Mouse (Mus musculus): ENCODE results near the gene Fbxo22. TPM values are rescaled to one million over a fixed set of nuclear protein-coding genes. Genes with fewer than 3 reads are reported as not detected.
"Not testable (repeated sequence)": the region's sequence is repeated elsewhere in the genome, so short reads cannot be mapped to it uniquely, and the experiment has no call there.

Gene Fbxo22
- polyA plus RNA-seq, 1 experiment from 2014 or later, result 57.5 TPM

DNA sequence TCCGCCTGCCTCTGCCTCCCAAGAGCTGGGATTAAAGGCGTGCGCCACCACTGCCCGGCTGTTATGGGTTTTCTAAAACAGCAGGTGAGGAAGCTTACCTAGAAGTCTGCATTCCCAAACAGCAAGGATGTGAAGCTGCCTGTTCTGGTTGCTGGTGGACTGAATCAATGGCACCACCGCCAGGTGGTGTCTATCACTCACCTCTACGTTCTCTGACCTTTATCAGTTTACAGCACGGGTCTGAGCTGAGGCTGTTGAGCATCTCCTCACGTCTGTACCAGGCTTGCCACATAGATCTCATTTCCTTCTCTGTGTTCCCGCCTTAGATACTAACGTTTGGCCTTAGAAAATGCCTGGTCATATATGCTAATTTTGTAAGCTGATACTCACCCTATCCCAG lies 20.3 kb downstream of the Fbxo22 start:
- no peaks in the 10 kb centered on the region for H3K27me3 ChIP-seq (replicated peaks; ENCODE audit: control insufficient read depth, insufficient read depth, low read length)
- DNase-seq (ENCODE audit: low spot score), result no peak
- WGBS, result 61% methylated on average over 10 of the region's 10 CpGs
- H3K4me1 ChIP-seq (replicated peaks; ENCODE audit: control insufficient read depth, insufficient read depth, low read length), result no peaks in the 10 kb centered on the region
- H3K4me3 ChIP-seq (ENCODE audit: low read depth, low read length), result no peak overlapping the region
- ATAC-seq (replicated peaks; ENCODE audit: low FRiP score, low TSS enrichment, low read depth), result no peak
- no peak overlapping the region for H3K4me2 ChIP-seq (ENCODE audit: low read length)
- peaks cover 11% of the 10 kb centered on the region for H3K36me3 ChIP-seq (ENCODE audit: control insufficient read depth, insufficient read depth, low read length)
- H3K27ac ChIP-seq (ENCODE audit: low read depth), result no peak overlapping the region
- H3K9ac ChIP-seq (ENCODE audit: low read length), result no peak overlapping the region
- no peaks in the 10 kb centered on the region for H3K9me3 ChIP-seq (ENCODE audit: control insufficient read depth, low read length)

DNA sequence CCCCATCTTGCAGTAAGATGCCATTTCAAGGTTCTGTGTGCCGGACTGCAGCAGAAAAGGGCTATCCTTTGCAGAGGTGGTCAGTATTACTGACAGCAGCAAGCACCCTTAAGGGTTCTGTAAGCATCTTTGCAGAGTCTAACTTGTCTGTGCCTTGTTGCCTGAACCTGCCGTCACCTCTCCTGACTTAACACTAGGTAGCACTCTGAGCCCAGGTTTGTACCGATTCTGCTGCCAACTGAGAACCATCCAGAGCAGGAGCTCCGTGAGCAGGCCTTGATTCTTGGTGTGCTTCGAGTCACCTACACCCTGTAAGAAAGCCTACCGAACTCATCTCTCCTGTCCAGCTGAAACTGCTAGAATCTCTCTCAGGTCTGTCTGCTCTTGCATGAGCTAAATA lies 22.8 kb downstream of the Fbxo22 start:
- H3K9ac ChIP-seq (ENCODE audit: low read length), result no peak overlapping the region
- H3K4me2 ChIP-seq (ENCODE audit: low read length), result no peak overlapping the region
- H3K9me3 ChIP-seq (ENCODE audit: control insufficient read depth, low read length), result no peaks in the 10 kb centered on the region
- H3K27me3 ChIP-seq (replicated peaks; ENCODE audit: control insufficient read depth, insufficient read depth, low read length), result no peaks in the 10 kb centered on the region
- no peak overlapping the region for H3K4me3 ChIP-seq (ENCODE audit: low read depth, low read length)
- ATAC-seq (replicated peaks; ENCODE audit: low FRiP score, low TSS enrichment, low read depth), result no peak
- no peak for DNase-seq (ENCODE audit: low spot score)
- no peak overlapping the region for H3K27ac ChIP-seq (ENCODE audit: low read depth)
- H3K4me1 ChIP-seq (replicated peaks; ENCODE audit: control insufficient read depth, insufficient read depth, low read length), result no peaks in the 10 kb centered on the region
- 60% methylated on average over 6 of the region's 6 CpGs for WGBS
- H3K36me3 ChIP-seq (ENCODE audit: control insufficient read depth, insufficient read depth, low read length), result no peaks in the 10 kb centered on the region

DNA sequence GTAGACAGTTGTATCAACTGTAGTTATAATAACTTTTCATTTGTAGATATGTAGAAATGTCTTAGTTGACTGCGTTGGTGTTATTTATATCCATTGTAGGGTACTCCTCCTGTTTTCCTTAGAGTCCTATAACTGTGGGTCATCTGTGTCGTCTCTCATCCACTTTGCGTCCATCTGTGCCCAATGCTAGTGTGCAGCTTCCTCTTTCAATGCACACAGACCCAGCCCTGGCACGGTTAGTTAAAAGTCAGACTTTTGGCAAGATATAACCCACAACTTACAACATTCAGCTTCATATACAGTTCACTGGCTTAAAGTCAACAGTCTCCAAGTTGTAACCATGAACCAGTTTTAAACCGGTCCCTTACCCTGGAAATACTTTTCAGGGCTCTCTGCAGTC lies 23.4 kb downstream of the Fbxo22 start:
- ATAC-seq (replicated peaks; ENCODE audit: low FRiP score, low TSS enrichment, low read depth) (no peak), DNase-seq (ENCODE audit: low spot score) (no peak)
- Histone ChIP-seq H3K4me3 (ENCODE audit: low read depth, low read length) (no peak overlapping the region), H3K4me2 (ENCODE audit: low read length) (no peak overlapping the region), H3K9ac (ENCODE audit: low read length) (no peak overlapping the region), H3K4me1 (replicated peaks; ENCODE audit: control insufficient read depth, insufficient read depth, low read length) (no peaks in the 10 kb centered on the region), H3K27me3 (replicated peaks; ENCODE audit: control insufficient read depth, insufficient read depth, low read length) (no peaks in the 10 kb centered on the region), H3K36me3 (ENCODE audit: control insufficient read depth, insufficient read depth, low read length) (no peaks in the 10 kb centered on the region), H3K27ac (ENCODE audit: low read depth) (no peak overlapping the region), H3K9me3 (ENCODE audit: control insufficient read depth, low read length) (no peaks in the 10 kb centered on the region)
- 92% methylated on average over 5 of the region's 5 CpGs for WGBS

DNA sequence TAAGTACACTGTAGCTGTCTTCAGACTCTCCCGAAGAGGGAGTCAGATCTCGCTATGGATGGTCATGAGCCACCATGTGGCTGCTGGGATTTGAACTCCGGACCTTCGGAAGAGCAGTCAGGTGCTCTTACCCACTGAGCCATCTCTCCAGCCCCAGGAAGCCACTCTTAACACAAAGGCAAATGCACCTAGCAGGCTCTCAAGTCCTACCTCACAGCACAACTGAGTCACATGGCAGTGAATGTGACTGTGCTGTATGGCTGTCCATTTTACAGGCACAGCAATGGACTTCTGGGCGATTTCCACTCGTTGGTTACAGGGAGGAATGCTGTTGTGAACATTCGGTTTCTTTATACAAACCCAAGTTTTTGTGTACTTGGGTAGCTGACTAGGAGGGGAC lies 23.9 kb downstream of the Fbxo22 start:
- no peak overlapping the region for H3K4me3 ChIP-seq (ENCODE audit: low read depth, low read length)
- 90% methylated on average over 7 of the region's 7 CpGs for WGBS
- H3K27ac ChIP-seq (ENCODE audit: low read depth), result no peak overlapping the region
- no peaks in the 10 kb centered on the region for H3K27me3 ChIP-seq (replicated peaks; ENCODE audit: control insufficient read depth, insufficient read depth, low read length)
- H3K9ac ChIP-seq (ENCODE audit: low read length), result no peak overlapping the region
- no peaks in the 10 kb centered on the region for H3K4me1 ChIP-seq (replicated peaks; ENCODE audit: control insufficient read depth, insufficient read depth, low read length)
- DNase-seq (ENCODE audit: low spot score), result no peak
- no peaks in the 10 kb centered on the region for H3K36me3 ChIP-seq (ENCODE audit: control insufficient read depth, insufficient read depth, low read length)
- ATAC-seq (replicated peaks; ENCODE audit: low FRiP score, low TSS enrichment, low read depth), result no peak
- H3K9me3 ChIP-seq (ENCODE audit: control insufficient read depth, low read length), result no peaks in the 10 kb centered on the region
- H3K4me2 ChIP-seq (ENCODE audit: low read length), result no peak overlapping the region

DNA sequence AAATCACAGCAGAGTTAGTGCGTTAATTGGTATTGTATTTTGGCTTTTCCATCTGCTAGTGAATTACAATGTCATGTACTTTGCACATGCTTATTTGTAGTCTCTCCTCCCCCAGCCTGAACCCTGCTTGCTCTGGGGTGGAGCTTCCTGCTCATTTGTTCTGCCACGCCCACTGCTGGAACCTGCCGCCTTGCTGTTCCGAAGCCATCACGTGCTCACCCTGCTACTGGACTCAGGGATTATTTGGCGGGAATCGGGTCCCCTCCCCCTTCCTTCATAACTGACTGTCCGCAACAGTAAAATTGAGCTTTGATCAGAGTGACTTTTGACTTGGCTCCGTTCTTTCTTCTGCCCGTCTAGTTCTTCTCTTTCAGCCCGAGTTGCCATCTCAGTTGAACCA lies 24.4 kb downstream of the Fbxo22 start:
- not testable (repeated sequence) for H3K36me3 ChIP-seq (ENCODE audit: control insufficient read depth, insufficient read depth, low read length); H3K4me1 ChIP-seq (replicated peaks; ENCODE audit: control insufficient read depth, insufficient read depth, low read length); H3K9ac ChIP-seq (ENCODE audit: low read length); H3K4me3 ChIP-seq (ENCODE audit: low read depth, low read length); H3K27me3 ChIP-seq (replicated peaks; ENCODE audit: control insufficient read depth, insufficient read depth, low read length); H3K4me2 ChIP-seq (ENCODE audit: low read length); H3K9me3 ChIP-seq (ENCODE audit: control insufficient read depth, low read length); DNase-seq (ENCODE audit: low spot score); ATAC-seq (replicated peaks; ENCODE audit: low FRiP score, low TSS enrichment, low read depth); H3K27ac ChIP-seq (ENCODE audit: low read depth)
- WGBS, result 71% methylated on average over 11 of the region's 11 CpGs

DNA sequence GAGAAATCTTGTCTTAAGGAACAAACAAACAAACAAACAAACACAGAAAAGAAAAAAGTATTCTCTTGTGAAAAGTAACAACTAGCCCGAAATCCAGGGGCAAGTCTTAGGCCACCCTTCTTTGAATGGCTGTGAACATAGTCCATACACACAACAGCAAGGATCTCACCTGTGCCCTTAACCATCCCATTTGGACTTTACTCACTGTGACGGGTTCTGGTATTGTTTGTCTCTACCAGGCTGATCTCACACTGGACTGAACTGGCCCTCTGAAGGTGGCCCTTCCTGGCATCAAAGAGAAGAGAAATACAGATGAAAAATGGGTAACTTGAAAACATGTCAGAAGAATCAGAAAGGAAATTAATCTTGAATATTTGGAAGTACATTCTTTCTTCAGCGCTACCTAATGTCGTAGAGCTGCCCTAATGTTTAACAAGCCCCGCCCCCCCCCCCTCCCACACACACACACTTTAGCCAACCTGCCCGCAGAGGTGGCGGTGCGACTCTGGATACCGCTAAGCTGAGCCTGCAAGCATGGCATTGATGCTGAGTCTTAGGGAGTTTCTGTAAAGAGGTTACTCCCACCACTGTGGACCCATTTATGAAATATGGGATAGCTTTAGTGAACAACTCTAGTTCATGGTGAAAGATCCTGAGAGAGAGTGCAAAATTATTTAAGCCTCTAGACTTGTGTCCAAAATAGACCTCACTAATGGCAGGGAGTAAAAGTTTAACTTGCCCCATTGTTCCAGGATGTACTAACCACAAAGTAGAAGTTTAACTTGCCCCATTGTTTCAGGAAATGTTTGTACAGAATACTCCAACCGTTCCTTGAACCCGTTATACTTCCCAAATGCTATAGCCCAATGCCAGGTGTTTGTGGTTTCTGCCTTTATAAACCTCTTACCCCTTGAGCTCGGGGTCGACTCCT lies 27.8 kb downstream of the Fbxo22 start:
- Histone ChIP-seq H3K36me3 (ENCODE audit: control insufficient read depth, insufficient read depth, low read length) (no peaks in the 10 kb centered on the region), H3K4me3 (ENCODE audit: low read depth, low read length) (no peak overlapping the region), H3K9ac (ENCODE audit: low read length) (no peak overlapping the region), H3K27me3 (replicated peaks; ENCODE audit: control insufficient read depth, insufficient read depth, low read length) (no peaks in the 10 kb centered on the region), H3K27ac (ENCODE audit: low read depth) (no peak overlapping the region), H3K4me2 (ENCODE audit: low read length) (no peak overlapping the region), H3K4me1 (replicated peaks; ENCODE audit: control insufficient read depth, insufficient read depth, low read length) (no peaks in the 10 kb centered on the region), H3K9me3 (ENCODE audit: control insufficient read depth, low read length) (no peaks in the 10 kb centered on the region)
- WGBS, result 68% methylated on average over 13 of the region's 13 CpGs
- no peak for ATAC-seq (replicated peaks; ENCODE audit: low FRiP score, low TSS enrichment, low read depth)
- no peak for DNase-seq (ENCODE audit: low spot score)

DNA sequence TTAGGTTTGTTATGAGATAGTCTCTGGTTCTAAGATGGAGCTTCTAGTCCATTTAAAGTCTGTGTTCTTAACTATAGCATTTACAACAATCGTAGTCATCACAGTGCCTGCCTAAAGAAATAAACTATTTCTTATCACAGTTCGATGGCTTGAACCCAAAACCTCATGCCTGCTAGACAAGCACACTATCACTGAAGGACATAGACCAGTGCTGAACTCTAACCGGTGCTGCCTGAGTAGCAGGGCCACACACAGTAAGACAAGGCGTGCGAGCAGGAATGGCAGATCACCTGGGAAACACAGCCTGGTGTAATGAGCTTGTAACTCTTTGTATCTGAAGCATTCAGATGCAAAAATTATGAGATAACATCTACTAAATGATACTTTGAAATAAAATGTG lies 32.1 kb downstream of the Fbxo22 start:
- no peak overlapping the region for H3K4me2 ChIP-seq (ENCODE audit: low read length)
- no peaks in the 10 kb centered on the region for H3K36me3 ChIP-seq (ENCODE audit: control insufficient read depth, insufficient read depth, low read length)
- 87% methylated on average over 5 of the region's 5 CpGs for WGBS
- no peak overlapping the region for H3K9ac ChIP-seq (ENCODE audit: low read length)
- H3K27me3 ChIP-seq (replicated peaks; ENCODE audit: control insufficient read depth, insufficient read depth, low read length), result no peaks in the 10 kb centered on the region
- peak; percentile 3 for DNase-seq (ENCODE audit: low spot score)
- no peak for ATAC-seq (replicated peaks; ENCODE audit: low FRiP score, low TSS enrichment, low read depth)
- H3K4me3 ChIP-seq (ENCODE audit: low read depth, low read length), result no peak overlapping the region
- no peaks in the 10 kb centered on the region for H3K9me3 ChIP-seq (ENCODE audit: control insufficient read depth, low read length)
- no peaks in the 10 kb centered on the region for H3K4me1 ChIP-seq (replicated peaks; ENCODE audit: control insufficient read depth, insufficient read depth, low read length)
- H3K27ac ChIP-seq (ENCODE audit: low read depth), result no peak overlapping the region

DNA sequence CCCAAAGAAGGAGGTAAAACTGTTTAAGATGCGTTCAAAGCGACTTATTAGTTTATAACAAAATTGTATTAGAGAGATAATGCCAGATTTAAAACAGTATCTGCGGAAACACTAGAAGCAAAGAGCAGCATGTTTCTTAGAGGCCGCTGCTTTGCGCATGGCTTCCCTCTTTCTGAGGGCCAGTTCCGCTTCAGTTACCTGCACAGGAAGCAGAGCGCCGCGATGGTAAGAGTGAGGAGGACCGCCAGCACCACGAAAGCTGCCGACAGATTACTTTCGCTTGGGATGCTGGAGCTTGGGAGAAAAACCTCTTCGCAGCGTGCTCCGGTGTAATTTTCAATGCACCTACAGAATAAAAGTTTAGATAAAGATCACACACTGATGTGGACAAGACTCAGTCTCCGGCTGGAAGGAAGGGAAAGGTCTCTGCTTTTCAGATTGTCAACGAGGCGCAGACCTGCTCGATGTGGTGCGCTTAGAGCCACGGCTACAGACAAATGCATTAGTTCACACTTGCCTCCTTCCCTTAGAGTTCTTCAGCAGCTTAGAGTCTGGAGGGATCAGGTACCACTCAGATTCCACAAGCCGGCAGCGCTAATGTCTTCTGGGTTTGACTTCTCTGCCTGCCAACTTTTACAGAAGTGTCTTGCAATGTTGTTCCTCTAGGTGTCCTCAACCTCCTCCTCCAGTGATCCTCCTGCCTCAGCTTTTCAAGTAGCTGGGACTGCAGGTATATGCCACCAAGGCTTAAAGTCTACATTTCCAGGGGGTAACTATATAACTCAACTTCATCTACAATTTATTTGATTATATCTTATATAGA lies 33.3 kb downstream of the Fbxo22 start:
- Histone ChIP-seq H3K9ac (ENCODE audit: low read length) (no peak overlapping the region), H3K4me1 (replicated peaks; ENCODE audit: control insufficient read depth, insufficient read depth, low read length) (no peaks in the 10 kb centered on the region), H3K4me3 (ENCODE audit: low read depth, low read length) (peak overlapping the region; percentile 27), H3K9me3 (ENCODE audit: control insufficient read depth, low read length) (no peaks in the 10 kb centered on the region), H3K27ac (ENCODE audit: low read depth) (no peak overlapping the region), H3K27me3 (replicated peaks; ENCODE audit: control insufficient read depth, insufficient read depth, low read length) (no peaks in the 10 kb centered on the region), H3K36me3 (ENCODE audit: control insufficient read depth, insufficient read depth, low read length) (no peaks in the 10 kb centered on the region), H3K4me2 (ENCODE audit: low read length) (peak overlapping the region; percentile 46)
- ATAC-seq (replicated peaks; ENCODE audit: low FRiP score, low TSS enrichment, low read depth) (no peak), DNase-seq (ENCODE audit: low spot score) (peak; percentile 61)
- WGBS, result 45% methylated on average over 24 of the region's 24 CpGs
